Mouse (Mus musculus) Muller cell, postnatal 12 days (primary cell): Measurements from ENCODE around the gene Gm3238.
"Not testable (repeated sequence)": the region's sequence is repeated elsewhere in the genome, so short reads cannot be mapped to it uniquely, and the experiment has no call there.

Source experiments
- DNase-seq: peaks from one replicate; pipeline ENCODE4 v3.0.0-alpha.2; 2015; ENCODE audit errors: inconsistent ontology term

Gm3238 gene

GRCm38 (mm10) chr10:77771225-77771624 is at the start of gene Gm3238:
Gene Gm3238 (minus strand): TSS chr10:77771325.
- DNase-seq, result not testable (repeated sequence)

- DNase-seq, result no peak
Measured at GRCm38 (mm10) chr10:77819203-77819602, 48.1 kb upstream of the Gm3238 start.

- no peak for DNase-seq
Measured at GRCm38 (mm10) chr10:77818523-77818922, 47.4 kb upstream of the Gm3238 start.

- DNase-seq, result no peak
Measured at GRCm38 (mm10) chr10:77815514-77815913, 44.4 kb upstream of the Gm3238 start.

- DNase-seq, result no peak
Measured at GRCm38 (mm10) chr10:77814382-77814781, 43.3 kb upstream of the Gm3238 start, which contains the start of gene Gm2696. Gene Gm2696 (plus strand): TSS chr10:77814682.

GRCm38 (mm10) chr10:77811743-77812142 is 40.6 kb upstream of the Gm3238 start, which contains the start of gene Gm9507:
Gene Gm9507 (minus strand): TSS chr10:77811843.
- DNase-seq, result no peak

- DNase-seq, result no peak
Measured at GRCm38 (mm10) chr10:77804095-77804494, 33.0 kb upstream of the Gm3238 start.

- DNase-seq, result no peak
Measured at GRCm38 (mm10) chr10:77798921-77799508, 27.9 kb upstream of the Gm3238 start, which contains the start of gene Gm19668. Gene Gm19668 (minus strand): TSS chr10:77799133.

- not testable (repeated sequence) for DNase-seq
Measured at GRCm38 (mm10) chr10:77798164-77798920, 27.2 kb upstream of the Gm3238 start.

GRCm38 (mm10) chr10:77797677-77798076 is 26.6 kb upstream of the Gm3238 start:
- DNase-seq, result no peak

- no peak for DNase-seq
Measured at GRCm38 (mm10) chr10:77794976-77795375, 23.9 kb upstream of the Gm3238 start, which contains the start of gene Gm9639. Gene Gm9639 (minus strand): TSS chr10:77795076.

- DNase-seq, result no peak
Measured at GRCm38 (mm10) chr10:77788621-77789020, 17.5 kb upstream of the Gm3238 start.

GRCm38 (mm10) chr10:77787876-77788275 is 16.8 kb upstream of the Gm3238 start, which contains the start of gene Gm7137:
Gene Gm7137 (minus strand): TSS chr10:77788200.
- DNase-seq, result not testable (repeated sequence)

- not testable (repeated sequence) for DNase-seq
Measured at GRCm38 (mm10) chr10:77783396-77783795, 12.3 kb upstream of the Gm3238 start.

GRCm38 (mm10) chr10:77782442-77782841 is 11.3 kb upstream of the Gm3238 start, which contains the start of gene Gm3250:
Gene Gm3250 (minus strand): TSS chr10:77782542.
- DNase-seq, result not testable (repeated sequence)

- DNase-seq, result not testable (repeated sequence)
Measured at GRCm38 (mm10) chr10:77776844-77777243, 5.7 kb upstream of the Gm3238 start, which contains the start of gene Gm7138. Gene Gm7138 (minus strand): TSS chr10:77776944.

GRCm38 (mm10) chr10:77772142-77772541 is 1.0 kb upstream of the Gm3238 start:
- not testable (repeated sequence) for DNase-seq

- DNase-seq, result no peak
Measured at GRCm38 (mm10) chr10:77769727-77770126, 1.4 kb downstream of the Gm3238 start.

GRCm38 (mm10) chr10:77759582-77759981 is 11.5 kb downstream of the Gm3238 start, which contains the start of gene Gm3233:
Gene Gm3233 (minus strand): TSS chr10:77759682.
- not testable (repeated sequence) for DNase-seq

- DNase-seq, result no peak
Measured at GRCm38 (mm10) chr10:77753448-77753847, 17.7 kb downstream of the Gm3238 start.

GRCm38 (mm10) chr10:77752312-77752711 is 18.8 kb downstream of the Gm3238 start:
- not testable (repeated sequence) for DNase-seq

GRCm38 (mm10) chr10:77751254-77751653 is 19.9 kb downstream of the Gm3238 start, which contains the start of gene Gm9736:
Gene Gm9736 (minus strand): TSS chr10:77751354.
- DNase-seq, result not testable (repeated sequence)
